Mouse (Mus musculus) MEL (cell line): Measurements from ENCODE around the gene Gpat3.

Experiments used
- CHD2 ChIP-seq: IDR thresholded peaks from 2 replicates; pipeline ENCODE4 v1.6.1; 2011; ENCODE audit warnings: low read length, improper control_type of control experiment
- CTCF ChIP-seq, 3 experiments: IDR thresholded peaks in 2 of 3; conservative IDR thresholded peaks in 1 of 3; 2 replicates each; pipeline ENCODE4 v1.5.1; 2011 to 2012; ENCODE audit warnings: low read length in 3 of 3, low read depth in 2 of 3, mild to moderate bottlenecking in 2 of 3, improper control_type of control experiment in 1 of 3, inconsistent platforms in 1 of 3, mixed read lengths in 1 of 3, moderate library complexity in 1 of 3; ENCODE audit not compliant: control insufficient read depth in 1 of 3, insufficient read depth in 1 of 3, poor library complexity in 1 of 3, severe bottlenecking in 1 of 3
- ETS1 ChIP-seq: IDR thresholded peaks from 2 replicates; pipeline ENCODE4 v1.6.1; 2012; ENCODE audit warnings: low read depth, mild to moderate bottlenecking, inconsistent platforms, low read length, improper control_type of control experiment, moderate library complexity
- GABPA ChIP-seq: IDR thresholded peaks from 2 replicates; pipeline ENCODE4 v1.6.1; 2012; ENCODE audit warnings: low read depth, mild to moderate bottlenecking, inconsistent platforms, low read length, improper control_type of control experiment, moderate library complexity
- GATA1 ChIP-seq: IDR thresholded peaks from 2 replicates; pipeline ENCODE4 v1.6.1; 2011; ENCODE audit warnings: low read depth, low read length, improper control_type of control experiment
- MAX ChIP-seq: IDR thresholded peaks from 2 replicates; pipeline ENCODE4 v1.6.1; 2011; ENCODE audit warnings: low read length, improper control_type of control experiment
- NELFE ChIP-seq: IDR thresholded peaks from 2 replicates; pipeline ENCODE4 v1.6.1; 2011; ENCODE audit warnings: low read depth, low read length, improper control_type of control experiment
- NRF1 ChIP-seq: IDR thresholded peaks from 2 replicates; pipeline ENCODE4 v1.6.1; 2014; ENCODE audit warnings: low read depth, mild to moderate bottlenecking, inconsistent platforms, low read length, improper control_type of control experiment, moderate library complexity; ENCODE audit not compliant: poor library complexity, insufficient read depth, severe bottlenecking
- POLR2A ChIP-seq, 2 experiments: IDR thresholded peaks; 2 replicates each; pipeline ENCODE4 v1.6.1; 2011 to 2012; ENCODE audit warnings: low read length in 2 of 2, mild to moderate bottlenecking in 2 of 2, control low read depth in 1 of 2, improper control_type of control experiment in 1 of 2, low read depth in 1 of 2, moderate library complexity in 1 of 2; ENCODE audit not compliant: control insufficient read depth in 1 of 2, insufficient read depth in 1 of 2, poor library complexity in 1 of 2
- SIN3A ChIP-seq: IDR thresholded peaks from 2 replicates; pipeline ENCODE4 v1.6.1; 2012; ENCODE audit warnings: low read length, improper control_type of control experiment, inconsistent platforms
- USF1 ChIP-seq: IDR thresholded peaks from 2 replicates; pipeline ENCODE4 v1.6.1; 2014; ENCODE audit warnings: low read depth, mild to moderate bottlenecking, inconsistent platforms, low read length, improper control_type of control experiment, moderate library complexity
- ZMIZ1 ChIP-seq: IDR thresholded peaks from 2 replicates; pipeline ENCODE4 v1.6.1; 2012; ENCODE audit warnings: low read depth, mild to moderate bottlenecking, inconsistent platforms, low read length, improper control_type of control experiment, moderate library complexity
- ZNF384 ChIP-seq: IDR thresholded peaks from 2 replicates; pipeline ENCODE4 v1.6.1; 2012; ENCODE audit warnings: low read depth, mild to moderate bottlenecking, inconsistent platforms, low read length, improper control_type of control experiment

- TF ChIP-seq CTCF (IDR thresholded peaks at IDR 0.05 in 2 of 3, conservative IDR thresholded peaks at IDR 0.05 in 1 of 3; ENCODE audit: control insufficient read depth in 1 of 3, insufficient read depth in 1 of 3, low read depth in 2 of 3, low read length in 3 of 3, poor library complexity in 1 of 3, severe bottlenecking in 1 of 3) (no peak), MAX (no peak), NRF1 (no peak), ETS1 (no peak), GATA1 (no peak), SIN3A (no peak), POLR2A (IDR thresholded peaks at IDR 0.05; ENCODE audit: control insufficient read depth in 1 of 2, insufficient read depth in 1 of 2, low read depth in 1 of 2, low read length in 2 of 2, poor library complexity in 1 of 2) (no peak), CHD2 (no peak), ZMIZ1 (no peak), GABPA (no peak), NELFE (no peak), ZNF384 (no peak), USF1 (no peak)
Measured at GRCm38 (mm10) chr5:100869197-100869895, 23.8 kb downstream of the Gpat3 start.
